Mouse (Mus musculus) bone marrow macrophage, adult 2 months (primary cell): Measurements from ENCODE around the gene Ier3. TPM values are rescaled to one million over a fixed set of nuclear protein-coding genes. Genes with fewer than 3 reads are reported as not detected.
A peak's percentile ranks its signal among the peaks of the same experiment; 100 is the strongest.

Experiments
- H3K27ac ChIP-seq: 2 replicates; pipeline ENCODE4 v1.5.1; 2012; ENCODE audit warnings: low read depth, low read length; ENCODE audit not compliant: insufficient read depth
- H3K4me1 ChIP-seq: 2 replicates; pipeline ENCODE4 v1.6.1; 2012; ENCODE audit warnings: low read length; ENCODE audit not compliant: control insufficient read depth, insufficient read depth
- H3K4me3 ChIP-seq: 2 replicates; pipeline ENCODE4 v1.5.1; 2012; ENCODE audit warnings: mild to moderate bottlenecking, low read length, moderate library complexity; ENCODE audit not compliant: insufficient read depth
- CTCF ChIP-seq: IDR thresholded peaks from 2 replicates; pipeline ENCODE4 v1.5.1; 2012; ENCODE audit warnings: low read depth, mild to moderate bottlenecking, low read length, moderate library complexity
- POLR2A ChIP-seq: IDR thresholded peaks from 2 replicates; pipeline ENCODE4 v1.6.1; 2012; ENCODE audit warnings: mild to moderate bottlenecking, low read depth, low read length, borderline replicate concordance
- polyA plus RNA-seq: library from polyadenylated mRNA; stranded (reverse); fragments of >200 nt; gene quantifications from 2 replicates; pipeline ENCODE4 v1.2.4, GENCODE M21; 2012; ENCODE audit not compliant: missing spikeins, insufficient read depth, insufficient read length

The Ier3 gene
- polyA plus RNA-seq: 40.6 and 46.7 TPM in 2 replicates

DNA sequence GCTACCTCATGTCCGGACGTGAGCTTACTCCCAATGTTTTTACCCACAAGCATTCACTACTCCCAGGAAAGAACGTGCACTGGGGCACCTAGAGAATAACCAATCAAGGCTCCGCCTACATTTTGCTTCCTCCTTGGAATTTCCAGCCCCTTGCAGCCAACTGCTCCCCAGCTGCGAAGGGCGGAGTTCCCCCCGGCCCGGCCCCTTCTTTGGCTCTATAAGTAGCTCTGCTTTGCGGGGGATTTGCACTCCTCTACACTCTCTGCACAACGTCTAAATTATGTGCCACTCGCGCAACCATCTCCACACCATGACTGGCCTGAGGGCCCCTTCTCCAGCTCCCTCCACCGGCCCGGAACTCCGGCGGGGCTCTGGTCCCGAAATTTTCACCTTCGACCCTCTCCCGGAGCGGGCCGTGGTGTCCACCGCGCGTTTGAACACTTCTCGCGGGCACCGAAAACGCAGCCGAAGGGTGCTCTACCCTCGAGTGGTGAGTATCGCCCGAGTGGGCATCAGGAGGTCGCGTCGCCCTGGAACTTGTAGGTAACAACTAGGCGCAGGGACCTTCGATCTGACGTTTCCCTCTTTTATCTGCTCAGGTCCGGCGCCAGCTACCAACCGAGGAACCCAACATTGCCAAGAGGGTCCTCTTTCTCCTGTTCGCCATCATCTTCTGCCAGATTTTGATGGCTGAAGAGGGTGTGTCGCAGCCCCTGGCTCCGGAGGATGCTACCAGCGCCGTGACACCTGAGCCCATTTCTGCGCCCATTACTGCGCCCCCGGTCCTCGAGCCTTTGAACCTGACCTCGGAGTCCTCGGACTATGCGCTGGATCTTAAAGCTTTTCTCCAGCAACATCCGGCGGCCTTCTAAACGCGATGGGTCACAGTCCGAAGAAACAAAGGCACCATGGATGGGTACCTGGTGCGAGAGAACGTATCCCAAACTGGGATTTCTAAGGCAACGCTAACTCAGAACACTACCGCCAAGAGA lies at the start of gene Ier3:
Gene Ier3 (plus strand): TSS at position 246 of the 992 bp plus-strand sequence.
- H3K27ac ChIP-seq: peak within 1 kb of the TSS; percentile 82
- peak within 1 kb of the TSS; percentile 96 for H3K4me3 ChIP-seq
- peak; percentile 96 for TF ChIP-seq POLR2A
- TF ChIP-seq CTCF: no peak
- peaks cover 4% of the 10 kb centered on the region for H3K4me1 ChIP-seq

DNA sequence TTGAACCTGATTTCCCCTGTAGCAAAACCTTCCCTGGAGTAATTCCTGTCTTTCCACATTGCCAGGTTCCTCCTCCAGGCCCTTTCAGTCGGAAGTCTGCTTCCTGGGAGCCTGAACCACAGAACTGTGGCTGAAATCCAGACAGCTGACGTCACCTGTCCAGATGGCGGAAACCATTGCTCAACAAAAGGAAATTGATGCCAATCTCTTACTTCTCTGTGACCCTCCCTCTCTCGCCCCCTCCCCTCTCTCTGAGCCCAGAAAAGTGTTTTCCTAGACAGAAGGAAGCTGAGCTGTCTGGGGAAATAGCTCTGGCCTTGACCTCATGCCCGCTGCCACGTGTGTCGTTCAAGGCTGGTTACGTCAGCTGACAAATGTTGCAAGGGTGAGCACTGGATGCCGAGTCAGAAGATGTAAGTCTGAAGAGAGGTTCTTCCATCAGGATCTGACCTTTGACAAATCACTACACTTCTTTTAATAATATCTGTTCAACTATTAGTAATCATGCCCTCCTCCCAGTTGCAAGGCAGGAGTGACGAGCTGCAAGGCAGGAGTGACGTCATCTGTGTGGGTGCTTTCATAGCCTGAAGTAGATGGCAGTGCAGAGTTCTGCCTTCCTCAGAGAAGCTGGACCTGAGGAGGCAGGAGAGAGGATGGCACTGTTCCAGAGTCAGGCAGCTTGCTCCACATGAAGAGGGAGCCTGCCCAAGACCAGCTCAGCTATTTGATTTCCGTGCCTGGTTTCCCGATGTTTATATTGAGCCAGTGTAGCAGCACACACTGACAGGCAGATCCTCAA lies 44.5 kb upstream of the Ier3 start:
- TF ChIP-seq CTCF (no peak), POLR2A (no peak)
- peaks cover 42% of the 10 kb centered on the region for H3K4me1 ChIP-seq
- H3K4me3 ChIP-seq: no peak overlapping the region
- peak overlapping the region; percentile 17 for H3K27ac ChIP-seq

DNA sequence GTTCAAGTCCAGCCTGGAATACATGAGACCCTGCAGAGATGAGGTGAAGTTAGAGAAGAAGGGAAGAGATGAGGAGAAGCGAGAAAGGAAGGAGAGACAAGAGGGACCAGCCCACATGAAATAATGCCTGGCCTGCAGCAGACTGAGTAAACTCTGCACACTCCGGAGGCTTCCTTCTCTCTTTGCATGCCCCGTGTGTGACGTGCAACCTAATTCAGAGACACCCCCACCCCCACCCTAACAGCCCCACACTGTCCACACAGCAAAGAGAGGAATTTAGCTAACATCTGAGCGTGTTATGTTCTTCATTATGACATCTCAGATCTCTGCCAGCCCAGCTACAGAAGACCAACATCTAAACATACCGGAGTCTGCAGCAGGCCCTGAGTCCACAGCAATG lies 42.5 kb upstream of the Ier3 start:
- Histone ChIP-seq H3K4me1 (peaks cover 46% of the 10 kb centered on the region), H3K27ac (peak overlapping the region; percentile 38; the same call in 1 of the 2 replicates), H3K4me3 (no peak overlapping the region)
- TF ChIP-seq CTCF (no peak), POLR2A (no peak)

DNA sequence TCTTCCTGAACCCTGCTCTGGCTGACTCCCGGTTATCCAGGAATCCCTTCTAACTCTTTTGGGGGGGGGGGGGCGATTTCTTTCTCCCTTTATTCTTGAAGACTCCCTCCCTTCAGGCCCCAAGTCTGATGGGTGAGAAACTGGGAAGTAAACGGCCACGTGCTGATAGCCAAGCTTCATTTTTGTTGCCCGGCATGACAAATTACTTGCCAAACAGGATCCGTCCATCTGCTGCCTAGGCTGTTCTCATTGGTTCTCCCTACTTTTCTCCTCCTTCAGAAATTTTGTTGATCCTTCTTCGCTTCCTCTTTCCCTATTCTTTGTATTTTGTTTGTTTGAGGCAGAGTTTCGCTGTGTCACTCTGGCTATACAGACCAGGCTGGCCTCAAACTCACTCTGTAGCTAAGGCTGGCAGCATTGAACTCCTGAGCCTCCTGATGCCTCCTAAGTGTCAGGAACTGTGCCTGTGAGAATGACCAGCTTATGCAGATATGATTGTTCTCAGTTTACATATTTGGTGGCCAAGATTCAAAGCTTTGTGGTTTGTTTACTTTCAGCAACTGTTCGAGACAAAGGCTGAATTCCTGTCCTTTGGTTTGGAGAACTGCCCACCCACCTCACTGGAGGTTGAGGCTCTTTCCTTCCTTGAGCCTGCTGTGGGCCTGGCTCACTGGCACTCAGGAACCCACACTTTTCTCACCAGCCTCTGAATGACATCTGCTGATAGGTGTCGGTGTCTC lies 41.8 kb upstream of the Ier3 start:
- no peak for TF ChIP-seq CTCF
- no peak for TF ChIP-seq POLR2A
- H3K27ac ChIP-seq: peak overlapping the region; percentile 67

DNA sequence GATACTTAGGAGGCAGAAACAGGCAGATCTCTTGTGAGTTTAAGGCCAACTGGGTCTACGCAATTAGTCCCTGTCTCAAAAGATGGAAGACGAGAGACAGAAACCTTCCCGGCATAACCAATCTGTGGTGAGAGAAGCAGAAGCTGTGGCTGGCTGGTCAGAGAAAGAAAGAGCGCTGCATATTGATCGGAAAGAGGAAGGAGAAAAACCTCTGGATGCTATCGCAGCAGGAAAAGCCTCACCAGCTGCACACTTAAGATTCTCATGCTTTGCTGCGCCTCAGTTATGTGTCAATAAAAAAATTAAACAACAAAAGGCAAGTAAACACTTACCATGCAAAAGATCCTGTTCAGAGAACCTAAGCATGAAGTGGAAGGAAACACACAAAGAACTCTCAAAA lies 41.1 kb upstream of the Ier3 start:
- TF ChIP-seq CTCF (no peak), POLR2A (no peak)
- H3K27ac ChIP-seq: peak overlapping the region; percentile 67
- peaks cover 53% of the 10 kb centered on the region for H3K4me1 ChIP-seq
- H3K4me3 ChIP-seq: no peak overlapping the region

More for the DNA sequence above, 41.8 kb upstream of the Ier3 start:
- Histone ChIP-seq H3K4me1 (peaks cover 49% of the 10 kb centered on the region), H3K4me3 (no peak overlapping the region)

DNA sequence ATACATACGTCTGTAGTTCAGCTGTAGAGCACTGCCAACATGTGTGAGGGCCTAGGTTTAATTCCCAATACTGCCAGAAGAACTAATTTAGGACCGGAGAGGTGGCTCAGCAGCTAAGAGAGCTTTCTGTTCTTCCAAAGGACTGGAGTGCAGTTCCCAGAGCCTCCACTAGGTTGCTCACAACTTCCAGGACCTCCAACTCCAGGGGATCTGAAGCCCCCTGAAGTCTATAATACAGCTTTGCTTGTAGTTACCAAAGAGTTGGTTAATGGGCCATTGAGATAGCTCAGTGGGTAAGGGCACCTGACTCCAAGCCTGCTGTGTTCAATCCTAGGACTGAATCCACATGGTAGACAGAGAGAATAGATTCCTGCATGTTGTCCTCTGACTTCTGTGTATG lies 39.1 kb upstream of the Ier3 start:
- peaks cover 47% of the 10 kb centered on the region for H3K4me1 ChIP-seq
- H3K4me3 ChIP-seq: no peak overlapping the region
- TF ChIP-seq CTCF: 0 out of 2 replicates have a peak, but pooled peaks have one; percentile 25
- no peak for TF ChIP-seq POLR2A
- H3K27ac ChIP-seq: no peak overlapping the region

DNA sequence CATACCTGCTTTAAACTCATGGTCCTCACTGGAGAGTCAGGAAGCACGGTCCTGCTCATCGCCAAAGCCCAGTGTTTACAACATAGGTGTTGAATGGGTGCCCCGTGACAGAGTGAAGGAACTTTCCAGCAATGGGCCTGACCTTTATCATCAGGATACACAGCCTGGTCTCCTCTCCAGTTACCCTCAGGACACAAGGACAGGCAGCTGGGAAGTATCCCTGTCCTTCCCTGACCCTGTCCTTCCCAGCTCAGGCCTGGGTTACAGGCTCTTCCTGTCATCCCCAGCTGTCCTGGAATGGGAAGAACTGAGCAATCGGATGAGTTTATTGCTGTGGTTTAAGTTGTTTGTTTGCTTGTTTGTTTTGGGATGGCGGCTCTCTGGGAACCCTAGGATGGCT lies 38.6 kb upstream of the Ier3 start:
- Histone ChIP-seq H3K27ac (no peak overlapping the region), H3K4me1 (peaks cover 47% of the 10 kb centered on the region)
- TF ChIP-seq POLR2A: no peak
- TF ChIP-seq CTCF: no peak

DNA sequence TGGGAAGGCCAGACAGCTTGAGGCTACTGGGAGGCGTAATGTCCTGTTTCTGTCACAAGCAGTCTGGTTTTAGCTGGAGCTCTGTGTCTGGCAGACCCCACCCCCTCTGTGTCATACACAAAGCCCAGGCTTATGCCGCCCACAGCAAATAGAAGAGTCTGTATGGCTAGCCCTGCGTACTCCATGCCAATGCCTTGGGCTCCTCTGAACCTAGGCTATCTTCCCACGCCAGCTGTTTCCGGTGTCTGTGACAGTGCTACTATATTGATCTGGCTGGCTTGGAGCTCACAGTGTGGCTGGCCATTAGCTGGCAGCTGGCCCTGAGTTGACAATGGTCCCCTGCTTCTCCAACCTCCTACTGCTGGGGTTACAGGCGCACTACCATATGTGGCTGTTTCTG lies 37.5 kb upstream of the Ier3 start:
- Histone ChIP-seq H3K27ac (no peak overlapping the region), H3K4me3 (no peak overlapping the region), H3K4me1 (peaks cover 41% of the 10 kb centered on the region)
- TF ChIP-seq POLR2A: no peak
- TF ChIP-seq CTCF: no peak

More for the DNA sequence above, 38.6 kb upstream of the Ier3 start:
- H3K4me3 ChIP-seq: no peak overlapping the region

DNA sequence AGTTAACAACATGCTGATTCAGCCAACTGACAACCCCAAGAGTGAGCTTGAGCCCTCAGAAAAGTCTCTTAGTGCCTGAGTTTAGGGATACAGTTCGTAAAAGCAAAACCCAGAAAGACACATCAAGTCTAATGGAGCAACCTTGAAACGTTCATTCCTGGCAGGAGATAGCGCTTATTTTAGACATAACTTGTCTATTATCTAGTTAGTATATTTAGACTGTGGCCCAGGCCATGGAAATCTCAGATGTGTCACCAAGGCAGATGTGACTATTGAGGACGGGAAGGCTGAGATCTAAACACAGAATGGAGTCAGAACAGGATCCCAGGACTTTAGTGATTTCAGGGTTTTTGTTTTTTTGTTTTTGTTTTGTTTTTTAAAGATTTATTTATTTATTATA lies 36.3 kb upstream of the Ier3 start:
- no peak for TF ChIP-seq POLR2A
- no peak for TF ChIP-seq CTCF
- H3K4me1 ChIP-seq: peaks cover 29% of the 10 kb centered on the region
- no peak overlapping the region for H3K27ac ChIP-seq
- H3K4me3 ChIP-seq: no peak overlapping the region
